Mouse (Mus musculus): ENCODE data around the gene Ash1l.

Gene Ash1l

DNA sequence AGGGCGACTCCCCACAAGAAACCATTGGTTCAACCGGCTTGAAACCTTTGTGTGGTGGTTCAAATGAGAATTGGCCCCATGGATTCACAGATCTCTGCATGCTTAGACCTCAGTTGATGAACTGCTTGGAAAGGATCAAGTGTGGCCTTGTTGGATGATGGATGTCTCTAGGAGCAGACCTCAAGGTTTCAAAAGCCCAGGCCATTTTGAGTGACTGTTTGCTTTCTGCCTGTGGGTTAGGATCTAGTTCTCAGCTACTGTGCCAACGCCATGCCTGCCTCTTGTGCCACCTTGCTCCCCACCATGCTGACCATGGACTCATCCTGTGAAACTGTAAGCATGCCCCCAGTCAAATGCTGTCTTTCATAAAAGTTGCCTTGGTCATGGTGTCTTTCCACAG, 175.6 kb downstream of the Ash1l start:
- in situ Hi-C loops (cut with MboI; ENCODE audit: unreplicated experiment in 2 of 2): no loop called here

Measured in v-Abl transformed pro-B cells (cell line).